Mouse (Mus musculus): ENCODE measurements at regions not wholly inside any gene's neighbourhood (a gene's known extent, or its start where the extent isn't known, plus 50 kb on each side); places are given as distances from the start of the nearest gene placed in this dataset.

DNA sequence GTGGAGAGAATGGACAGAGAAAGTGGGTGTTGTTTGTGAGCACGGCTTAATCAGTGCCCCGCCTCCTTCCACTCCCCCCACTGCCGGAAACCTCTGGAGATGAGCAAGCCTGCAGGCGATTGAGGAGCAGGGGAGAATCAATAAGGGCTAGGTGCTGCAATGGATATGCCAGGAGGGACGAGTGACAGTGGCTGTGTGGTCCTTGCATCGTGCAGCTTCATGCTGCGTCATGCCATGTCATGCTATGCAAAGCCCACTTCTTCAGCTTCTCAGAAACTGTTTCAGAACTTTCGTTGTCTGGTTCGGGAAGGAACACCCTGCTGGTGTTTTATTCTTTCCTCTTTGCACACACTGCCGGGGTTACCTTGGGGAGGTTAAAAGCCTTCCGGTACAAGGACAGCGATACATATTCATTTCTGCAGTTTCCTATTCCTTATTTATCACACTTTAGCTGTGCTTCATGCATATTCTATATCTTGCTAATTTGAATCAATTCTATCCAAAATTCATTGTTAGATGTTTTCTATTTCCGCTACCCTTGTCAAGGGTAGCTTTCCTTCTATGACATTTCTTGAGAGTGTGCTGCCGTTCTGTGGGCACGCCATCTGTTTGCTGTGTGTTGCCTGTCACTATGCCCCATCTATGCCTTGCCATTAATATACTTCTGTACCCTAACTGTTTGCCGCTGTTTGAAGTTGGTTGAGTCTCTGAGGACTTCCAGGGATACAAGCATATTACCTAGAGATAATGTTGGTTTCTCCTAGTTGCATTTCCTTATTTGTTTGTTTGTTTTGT is 202.8 kb upstream of the Stt3b start:
- TF ChIP-seq TAL1 (IDR thresholded peaks at IDR 0.05; ENCODE audit: low read length): no peak
- no peak for TF ChIP-seq GATA1 (IDR thresholded peaks at IDR 0.05; ENCODE audit: low read length)
- no peak overlapping the region for H3K4me3 ChIP-seq (replicated peaks)
- peaks cover 28% of the 10 kb centered on the region for H3K9me3 ChIP-seq (ENCODE audit: control insufficient read depth, low read length)

GRCm38 (mm10) chr9:115517903-115518302 is 207.7 kb upstream of the Stt3b start:
- H3K36me3 ChIP-seq (ENCODE audit: control insufficient read depth): no peaks in the 10 kb centered on the region
- no peak overlapping the region for H3K4me3 ChIP-seq (replicated peaks)
- H3K27me3 ChIP-seq (ENCODE audit: control insufficient read depth): no peaks in the 10 kb centered on the region
- H3K4me1 ChIP-seq (ENCODE audit: control insufficient read depth): peaks cover 20% of the 10 kb centered on the region
- peaks cover 25% of the 10 kb centered on the region for H3K9me3 ChIP-seq (ENCODE audit: control insufficient read depth, low read length)
- TF ChIP-seq GATA1 (IDR thresholded peaks at IDR 0.05; ENCODE audit: low read length) (peak; percentile 48; the same call in 1 of the 2 replicates), TAL1 (IDR thresholded peaks at IDR 0.05; ENCODE audit: low read length) (peak; percentile 62)

More for the DNA sequence above, 202.8 kb upstream of the Stt3b start:
- Histone ChIP-seq H3K4me1 (ENCODE audit: control insufficient read depth) (peaks cover 22% of the 10 kb centered on the region), H3K36me3 (ENCODE audit: control insufficient read depth) (no peaks in the 10 kb centered on the region), H3K27me3 (ENCODE audit: control insufficient read depth) (no peaks in the 10 kb centered on the region)

DNA sequence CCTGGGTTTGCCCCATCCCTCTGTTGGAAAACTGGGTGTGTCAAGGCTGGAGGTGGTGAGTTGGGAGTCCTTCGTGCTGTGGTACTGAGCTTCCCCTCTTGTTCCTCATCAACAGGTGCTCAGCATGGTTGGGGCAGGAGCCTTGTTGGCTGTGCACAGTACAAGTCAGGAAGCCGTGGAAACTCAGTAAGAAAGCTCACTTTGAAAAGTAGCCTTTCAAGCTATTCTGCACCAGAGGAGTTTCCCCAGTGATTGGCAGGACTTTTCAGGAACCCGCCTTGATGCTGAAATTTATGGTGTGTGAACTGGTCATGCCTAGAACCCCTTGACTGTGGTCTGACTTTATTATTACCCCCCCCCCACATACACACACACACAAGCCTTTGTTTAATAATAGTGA is 213.9 kb upstream of the Stt3b start:
- no peaks in the 10 kb centered on the region for H3K9me3 ChIP-seq (ENCODE audit: control insufficient read depth, low read length)
- TF ChIP-seq TAL1 (IDR thresholded peaks at IDR 0.05; ENCODE audit: low read length) (no peak), GATA1 (IDR thresholded peaks at IDR 0.05; ENCODE audit: low read length) (no peak)
- H3K27me3 ChIP-seq (ENCODE audit: control insufficient read depth): no peaks in the 10 kb centered on the region
- H3K36me3 ChIP-seq (ENCODE audit: control insufficient read depth): no peaks in the 10 kb centered on the region
- no peaks in the 10 kb centered on the region; the same call in 1 of the 2 replicates for H3K4me1 ChIP-seq (ENCODE audit: control insufficient read depth)
- no peak overlapping the region for H3K4me3 ChIP-seq (replicated peaks)

DNA sequence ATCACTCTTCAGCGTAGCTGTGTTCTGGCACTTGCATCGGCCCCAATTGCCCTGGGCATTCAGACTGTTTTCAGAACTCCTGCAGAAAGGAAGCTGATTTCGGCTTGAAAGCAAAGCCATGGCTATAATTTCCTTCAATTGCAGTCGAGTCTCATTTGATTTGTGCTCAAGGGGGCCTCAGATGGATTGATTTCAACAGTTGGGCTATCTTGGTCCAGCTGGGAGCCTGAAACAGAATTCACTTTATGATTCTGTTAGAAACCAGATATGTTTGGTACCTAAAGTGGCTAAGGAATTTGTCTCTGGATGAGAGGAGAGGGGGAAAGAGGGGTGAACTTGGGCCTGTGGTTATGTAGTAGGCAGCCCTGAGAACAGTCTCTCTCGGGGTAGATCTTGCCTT is 214.4 kb upstream of the Stt3b start:
- Histone ChIP-seq H3K27me3 (ENCODE audit: control insufficient read depth) (no peaks in the 10 kb centered on the region), H3K4me1 (ENCODE audit: control insufficient read depth) (no peaks in the 10 kb centered on the region; the same call in 1 of the 2 replicates), H3K4me3 (replicated peaks) (no peak overlapping the region), H3K36me3 (ENCODE audit: control insufficient read depth) (no peaks in the 10 kb centered on the region), H3K9me3 (ENCODE audit: control insufficient read depth, low read length) (no peaks in the 10 kb centered on the region)
- no peak for TF ChIP-seq GATA1 (IDR thresholded peaks at IDR 0.05; ENCODE audit: low read length)
- TF ChIP-seq TAL1 (IDR thresholded peaks at IDR 0.05; ENCODE audit: low read length): no peak

DNA sequence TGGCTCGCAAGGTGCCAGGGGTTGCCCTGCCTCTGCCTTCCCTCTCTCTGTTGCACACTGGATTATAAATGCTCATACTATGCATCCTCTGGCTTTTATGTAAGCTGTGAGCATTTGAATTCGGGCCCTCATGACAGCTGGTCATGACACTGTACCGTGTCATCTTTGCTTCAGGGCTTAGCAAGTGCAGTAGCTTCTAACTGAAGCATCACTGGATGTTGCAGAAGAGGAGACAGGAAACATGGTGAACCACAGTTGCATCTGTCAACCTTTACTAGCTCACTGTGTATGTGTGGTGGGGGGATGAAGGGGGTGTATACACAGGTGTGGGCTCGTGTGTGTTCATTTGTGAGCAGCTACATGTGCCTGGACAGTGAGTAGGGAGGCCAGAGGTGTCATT is 216.1 kb upstream of the Stt3b start:
- Histone ChIP-seq H3K4me1 (ENCODE audit: control insufficient read depth) (no peaks in the 10 kb centered on the region; the same call in 1 of the 2 replicates), H3K9me3 (ENCODE audit: control insufficient read depth, low read length) (no peaks in the 10 kb centered on the region), H3K4me3 (replicated peaks) (no peak overlapping the region), H3K27me3 (ENCODE audit: control insufficient read depth) (no peaks in the 10 kb centered on the region), H3K36me3 (ENCODE audit: control insufficient read depth) (no peaks in the 10 kb centered on the region)
- TF ChIP-seq TAL1 (IDR thresholded peaks at IDR 0.05; ENCODE audit: low read length): no peak

DNA sequence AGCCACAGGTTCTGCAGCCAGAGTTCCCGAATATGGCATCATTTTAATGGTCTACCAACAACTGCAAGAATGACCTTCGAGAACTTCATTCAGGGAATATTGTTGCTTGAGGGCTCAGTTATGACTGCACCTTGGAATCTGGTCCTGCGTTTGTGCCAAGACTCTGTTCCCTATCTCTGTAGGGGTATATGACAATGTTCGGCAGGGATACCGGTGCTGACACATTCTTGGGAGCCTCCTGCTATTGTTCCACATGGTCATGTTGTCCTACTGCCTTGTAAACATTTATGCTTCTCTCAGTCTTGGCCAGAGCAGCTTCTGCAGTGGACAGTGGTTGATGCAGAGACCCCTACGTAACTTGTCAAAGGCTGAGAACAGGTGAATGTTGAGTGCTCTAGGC is 216.8 kb upstream of the Stt3b start:
- no peak overlapping the region for H3K4me3 ChIP-seq (replicated peaks)
- no peaks in the 10 kb centered on the region for H3K36me3 ChIP-seq (ENCODE audit: control insufficient read depth)
- TF ChIP-seq TAL1 (IDR thresholded peaks at IDR 0.05; ENCODE audit: low read length) (no peak), GATA1 (IDR thresholded peaks at IDR 0.05; ENCODE audit: low read length) (no peak)
- no peaks in the 10 kb centered on the region; the same call in 1 of the 2 replicates for H3K4me1 ChIP-seq (ENCODE audit: control insufficient read depth)
- no peaks in the 10 kb centered on the region for H3K27me3 ChIP-seq (ENCODE audit: control insufficient read depth)
- no peaks in the 10 kb centered on the region for H3K9me3 ChIP-seq (ENCODE audit: control insufficient read depth, low read length)

- H3K4me1 ChIP-seq (ENCODE audit: control insufficient read depth): no peaks in the 10 kb centered on the region
- TF ChIP-seq GATA1 (IDR thresholded peaks at IDR 0.05; ENCODE audit: low read length) (no peak), TAL1 (IDR thresholded peaks at IDR 0.05; ENCODE audit: low read length) (no peak)
- no peaks in the 10 kb centered on the region for H3K9me3 ChIP-seq (ENCODE audit: control insufficient read depth, low read length)
- no peak overlapping the region for H3K4me3 ChIP-seq (replicated peaks)
- H3K36me3 ChIP-seq (ENCODE audit: control insufficient read depth): no peaks in the 10 kb centered on the region
- no peaks in the 10 kb centered on the region for H3K27me3 ChIP-seq (ENCODE audit: control insufficient read depth)
These were observed 224.0 kb upstream of the Stt3b start for GRCm38 (mm10) chr9:115534198-115534597.

DNA sequence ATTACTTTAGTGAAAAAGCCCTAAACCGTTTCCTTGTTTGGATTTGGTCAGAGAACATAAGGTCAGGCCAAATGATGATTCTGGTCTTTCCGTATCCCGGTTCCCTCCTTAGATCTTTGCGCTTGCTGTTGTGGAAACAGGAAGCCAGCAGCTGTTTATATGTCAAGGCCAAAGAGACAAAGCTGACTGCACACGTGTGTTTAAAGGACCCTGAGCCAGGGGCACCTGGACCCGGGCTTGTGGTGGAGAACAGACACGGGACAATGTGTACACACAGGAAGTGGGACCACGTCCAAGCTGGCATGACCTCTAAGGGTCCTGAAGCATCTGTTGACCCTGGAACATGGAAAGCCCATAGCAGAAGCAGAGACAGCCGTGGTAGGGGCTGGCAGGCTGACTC is 233.4 kb upstream of the Stt3b start:
- H3K4me3 ChIP-seq (replicated peaks): no peak overlapping the region
- TF ChIP-seq TAL1 (IDR thresholded peaks at IDR 0.05; ENCODE audit: low read length): no peak
- no peaks in the 10 kb centered on the region for H3K36me3 ChIP-seq (ENCODE audit: control insufficient read depth)
- no peaks in the 10 kb centered on the region for H3K4me1 ChIP-seq (ENCODE audit: control insufficient read depth)
- H3K27me3 ChIP-seq (ENCODE audit: control insufficient read depth): no peaks in the 10 kb centered on the region
- 0 out of 2 replicates have a peak, but pooled peaks cover 2% of the 10 kb centered on the region for H3K9me3 ChIP-seq (ENCODE audit: control insufficient read depth, low read length)

GRCm38 (mm10) chr9:115545178-115545577 is 235.0 kb upstream of the Stt3b start:
- Histone ChIP-seq H3K9me3 (ENCODE audit: control insufficient read depth, low read length) (0 out of 2 replicates have a peak, but pooled peaks cover 2% of the 10 kb centered on the region), H3K27me3 (ENCODE audit: control insufficient read depth) (no peaks in the 10 kb centered on the region), H3K4me3 (replicated peaks) (no peak overlapping the region), H3K4me1 (ENCODE audit: control insufficient read depth) (peaks cover 4% of the 10 kb centered on the region), H3K36me3 (ENCODE audit: control insufficient read depth) (no peaks in the 10 kb centered on the region)
- TF ChIP-seq TAL1 (IDR thresholded peaks at IDR 0.05; ENCODE audit: low read length): no peak
- no peak for TF ChIP-seq GATA1 (IDR thresholded peaks at IDR 0.05; ENCODE audit: low read length)
